Mouse (Mus musculus): ENCODE results near the gene Sim1.

Gene Sim1

DNA sequence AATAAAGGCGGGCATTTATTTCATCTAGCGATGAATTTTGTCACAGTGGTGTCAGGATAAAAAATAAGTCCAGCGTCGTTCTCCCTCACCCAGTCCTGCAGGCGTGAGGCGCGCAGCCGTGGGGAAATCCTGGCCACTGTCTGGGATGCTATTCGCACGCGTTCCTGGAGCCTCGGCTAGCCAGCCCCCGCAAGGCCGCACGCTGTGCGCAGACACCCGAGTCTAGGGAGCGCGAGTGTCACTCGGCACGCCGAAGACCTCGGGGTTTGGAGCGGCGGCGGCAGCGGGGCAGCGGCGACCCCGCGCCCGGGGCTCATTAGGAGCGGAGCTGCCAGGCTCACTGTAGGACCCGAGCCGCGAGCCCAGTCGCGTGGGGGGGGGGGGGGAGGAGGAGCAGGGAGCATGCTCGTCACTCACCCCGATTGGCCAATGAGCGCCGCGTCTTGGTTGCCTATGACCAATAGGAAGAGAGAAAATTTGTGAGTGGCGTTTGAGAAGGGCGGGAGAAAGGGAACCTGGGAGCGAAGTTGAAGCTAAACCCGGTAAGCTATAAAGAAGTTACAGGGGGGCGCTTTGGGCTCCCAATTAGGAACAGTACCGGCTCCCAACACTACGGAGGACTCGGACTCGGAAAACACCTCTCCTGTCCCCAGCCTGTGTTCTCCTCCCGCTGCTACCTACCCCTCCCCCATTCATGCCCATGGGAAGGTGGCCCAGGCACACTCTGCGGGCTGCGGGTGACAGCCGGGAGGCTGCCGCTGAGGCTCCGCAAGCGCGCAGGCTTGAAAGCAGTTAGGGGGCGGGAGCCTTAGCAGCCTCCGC is at the start of gene Sim1:
Gene Sim1 (plus strand): TSS at position 585 of the 822 bp plus-strand sequence.
- peak; percentile 94 for DNase-seq (ENCODE audit: low read depth, low spot score)

DNA sequence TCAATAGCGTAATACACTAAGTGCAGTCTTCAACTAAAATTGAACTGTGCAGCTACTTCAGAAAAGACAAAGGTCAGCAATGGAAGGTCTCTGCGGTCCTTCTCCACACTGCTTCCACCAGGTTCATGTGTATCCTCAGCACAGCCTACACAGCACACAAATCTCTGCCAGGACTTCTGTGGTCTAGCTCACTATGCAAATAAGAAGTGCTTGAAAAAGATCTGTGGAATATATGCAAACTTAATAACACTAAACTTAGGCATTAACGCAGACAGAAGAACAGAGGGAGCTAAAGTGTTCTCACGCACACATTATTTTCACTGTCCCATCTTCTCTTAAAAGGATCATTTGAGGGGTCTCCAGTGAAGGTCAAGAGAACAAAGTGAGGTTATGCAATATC is 26.4 kb upstream of the Sim1 start:
- no peak for DNase-seq (ENCODE audit: low read depth, low spot score)

DNA sequence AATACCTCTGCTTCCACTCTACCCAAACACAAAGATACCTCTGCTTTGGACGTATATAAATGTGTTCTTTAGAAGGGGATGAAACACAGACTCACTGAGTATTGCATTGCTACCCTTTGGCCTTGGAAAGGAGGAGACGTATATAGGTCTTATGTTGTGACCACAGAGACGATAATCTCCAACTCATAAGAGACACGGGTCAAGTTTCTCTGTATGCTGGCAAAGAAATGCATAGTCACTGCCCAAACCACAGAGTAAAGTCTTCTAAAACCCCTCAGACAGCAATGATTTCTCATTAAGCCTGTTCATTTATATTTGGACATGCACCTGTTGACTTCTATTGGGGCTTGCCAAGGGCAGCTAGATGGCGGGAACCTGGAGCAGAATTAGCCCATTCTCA is 17.6 kb upstream of the Sim1 start:
- no peak for DNase-seq (ENCODE audit: low read depth, low spot score)

DNA sequence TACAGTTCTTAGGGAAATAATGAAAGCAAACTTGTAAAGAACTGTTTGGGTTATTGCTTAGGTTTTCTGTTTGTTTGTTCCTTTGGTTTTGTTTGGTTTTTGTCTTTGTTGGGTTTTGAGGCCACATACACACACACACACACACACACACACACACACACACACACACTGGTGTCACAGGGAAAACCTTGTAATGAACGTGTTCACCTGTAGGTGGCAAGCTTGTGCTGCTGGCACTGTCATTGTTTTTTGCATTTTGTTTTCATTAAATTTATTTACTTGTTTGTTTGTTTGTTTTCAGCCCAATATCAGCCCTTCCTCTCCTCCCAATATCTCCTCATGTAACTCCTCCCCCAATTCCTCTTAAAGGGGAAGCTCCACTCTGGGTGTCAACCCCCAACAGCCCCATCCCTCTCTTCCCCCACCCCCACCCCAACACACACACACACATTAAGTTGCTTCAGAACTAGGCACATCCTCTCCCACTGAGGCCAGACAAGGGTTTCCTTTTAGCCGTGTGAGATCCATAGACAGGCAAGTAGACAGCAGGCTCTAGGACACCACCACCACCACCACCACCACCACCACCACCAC is 13.0 kb upstream of the Sim1 start:
- DNase-seq (ENCODE audit: low read depth, low spot score) = peak; percentile 41

DNA sequence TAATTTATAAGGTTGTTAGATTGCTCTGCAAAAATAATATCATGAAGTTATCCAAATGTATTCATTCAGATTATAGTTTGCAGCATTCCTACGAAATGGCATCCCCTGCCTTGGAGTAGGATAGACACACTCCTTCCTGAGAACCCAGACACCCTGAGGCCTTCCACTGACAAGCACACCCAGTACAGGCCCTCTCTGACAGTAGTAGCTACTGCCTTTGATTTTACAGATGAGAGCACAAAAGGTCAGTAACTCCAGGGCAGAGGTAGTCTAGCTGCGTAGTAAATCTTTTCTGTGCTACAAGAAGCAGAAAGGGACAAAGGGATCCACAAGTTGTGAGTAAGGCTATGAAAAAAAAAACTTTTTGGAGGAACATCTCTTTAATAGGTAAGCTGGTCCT is 12.2 kb upstream of the Sim1 start:
- DNase-seq (ENCODE audit: low read depth, low spot score) = no peak

DNA sequence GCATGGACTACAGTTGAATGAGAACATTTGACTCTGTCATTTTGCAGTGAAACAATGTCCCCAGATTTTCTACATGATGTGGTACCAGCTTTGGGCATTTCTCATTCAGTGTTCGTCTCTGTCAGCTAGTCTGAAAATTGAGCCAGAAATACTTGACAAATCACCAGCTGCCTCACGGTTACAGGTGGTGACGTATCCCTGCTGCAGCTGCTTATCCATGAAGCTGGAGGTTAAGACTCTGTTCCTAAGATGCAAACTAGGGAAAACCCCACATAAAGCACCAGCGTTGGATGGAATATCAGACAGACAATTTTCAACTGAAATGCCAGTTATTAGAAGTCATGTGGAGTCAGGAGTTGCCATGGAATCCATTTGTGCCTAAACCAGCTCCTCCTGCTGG is 8.2 kb upstream of the Sim1 start:
- no peak for DNase-seq (ENCODE audit: low read depth, low spot score)

DNA sequence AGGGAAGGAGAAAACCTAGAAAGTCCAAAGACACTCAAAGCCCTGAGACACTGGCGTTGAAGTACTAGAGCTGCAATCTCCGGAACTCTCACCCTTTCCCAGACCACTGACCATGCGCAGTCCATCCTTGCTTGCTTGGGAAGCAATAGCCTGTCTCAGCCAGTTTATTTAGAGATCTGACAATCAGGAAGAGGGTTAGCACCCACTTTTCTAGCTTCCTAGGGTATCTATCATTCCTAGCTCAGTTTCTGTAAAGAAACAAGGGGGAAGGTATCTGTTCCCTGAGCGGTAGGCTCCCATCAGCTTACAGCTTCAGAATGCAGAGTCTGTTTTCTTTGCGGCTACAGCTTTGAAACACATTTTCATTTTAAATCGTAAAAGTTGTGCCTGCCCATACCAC is 3.9 kb upstream of the Sim1 start:
- no peak for DNase-seq (ENCODE audit: low read depth, low spot score)

DNA sequence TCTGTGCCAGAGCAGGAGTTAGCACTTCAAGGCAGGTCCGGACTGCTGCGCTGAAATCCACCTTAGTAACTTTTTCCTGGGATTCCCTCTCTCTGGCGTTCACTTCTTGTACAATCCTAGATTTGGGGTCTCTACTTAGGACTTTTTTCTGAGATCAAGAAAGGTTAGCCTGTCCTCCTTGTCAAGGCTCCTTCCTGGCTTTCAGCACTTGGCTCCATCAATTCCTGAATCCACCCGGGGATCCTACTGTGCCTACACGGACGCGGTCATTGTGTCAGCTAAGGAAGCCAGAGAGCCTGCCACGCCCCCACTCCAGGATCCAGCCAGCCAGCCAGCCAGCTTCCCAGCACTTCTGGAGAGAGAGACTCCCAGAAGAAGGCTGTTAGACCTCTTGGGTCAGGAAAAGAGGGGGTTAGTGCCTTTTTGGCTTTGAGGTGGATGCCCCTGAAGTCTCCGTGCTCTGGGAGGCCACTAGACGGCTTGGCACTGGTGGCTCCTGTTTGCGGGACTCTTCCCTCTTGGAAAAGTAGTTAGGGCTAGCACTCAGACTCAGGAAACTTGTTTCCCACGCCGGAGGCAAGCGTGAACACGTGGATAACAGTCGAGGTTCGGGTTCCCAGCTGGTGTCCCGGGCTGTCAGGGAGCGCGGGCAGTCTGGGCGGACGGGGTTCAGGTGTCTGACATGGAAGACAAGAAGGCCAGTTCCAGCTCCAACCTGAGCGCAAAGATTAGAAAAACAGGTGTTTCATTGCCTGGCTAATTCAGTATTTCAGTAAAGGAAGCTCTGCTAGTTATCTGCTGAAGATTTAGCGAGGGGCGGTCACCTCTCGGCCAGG is 2.5 kb upstream of the Sim1 start:
- peak; percentile 61 for DNase-seq (ENCODE audit: low read depth, low spot score)

DNA sequence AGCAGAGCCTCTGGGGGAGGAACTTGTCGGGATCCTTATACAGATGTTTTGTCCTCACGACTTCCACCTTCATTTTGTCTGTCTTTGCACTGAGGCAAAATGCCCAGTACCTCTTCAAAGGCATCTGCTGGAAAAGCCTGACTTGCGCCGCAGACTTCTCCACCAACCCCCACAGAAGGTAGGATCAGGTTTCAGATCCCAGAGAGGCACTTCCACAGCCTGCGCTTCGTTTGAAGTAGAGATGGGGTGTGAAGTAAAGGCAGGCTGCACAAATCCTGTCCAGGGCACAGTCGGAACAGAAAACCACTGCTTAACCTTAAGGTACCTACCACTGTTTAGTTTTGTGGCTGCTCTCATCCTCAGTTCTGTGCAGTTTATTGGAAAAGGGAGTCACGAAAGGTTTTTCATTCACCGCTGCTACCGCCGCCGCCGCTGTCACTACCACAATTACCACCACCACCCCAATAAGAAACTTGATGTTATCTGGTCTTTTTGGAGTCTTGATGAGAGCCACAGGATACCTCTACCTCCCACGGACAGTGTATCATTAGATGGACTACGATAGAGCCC is 1.7 kb upstream of the Sim1 start:
- DNase-seq (ENCODE audit: low read depth, low spot score) = peak; percentile 46

DNA sequence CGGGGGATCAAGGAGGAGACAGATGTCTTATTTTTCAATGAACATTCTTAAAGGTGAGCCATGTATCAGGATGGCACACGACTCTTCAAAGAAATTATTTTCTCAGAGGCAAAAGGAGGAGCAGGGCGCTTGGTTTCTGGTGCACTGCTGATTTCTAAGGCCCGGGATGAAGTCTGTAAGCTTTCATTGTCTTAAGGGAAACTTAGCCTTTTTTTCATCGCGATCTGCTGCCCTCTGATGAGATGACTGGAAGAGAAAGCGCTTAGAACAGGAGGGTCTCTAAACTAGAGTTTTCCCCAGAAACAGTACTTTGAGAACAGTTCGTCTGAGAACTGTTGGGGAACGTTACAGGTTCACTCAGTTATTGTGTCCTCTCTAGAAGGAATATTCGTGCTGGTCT is 1.0 kb upstream of the Sim1 start:
- DNase-seq (ENCODE audit: low read depth, low spot score) = no peak

DNA sequence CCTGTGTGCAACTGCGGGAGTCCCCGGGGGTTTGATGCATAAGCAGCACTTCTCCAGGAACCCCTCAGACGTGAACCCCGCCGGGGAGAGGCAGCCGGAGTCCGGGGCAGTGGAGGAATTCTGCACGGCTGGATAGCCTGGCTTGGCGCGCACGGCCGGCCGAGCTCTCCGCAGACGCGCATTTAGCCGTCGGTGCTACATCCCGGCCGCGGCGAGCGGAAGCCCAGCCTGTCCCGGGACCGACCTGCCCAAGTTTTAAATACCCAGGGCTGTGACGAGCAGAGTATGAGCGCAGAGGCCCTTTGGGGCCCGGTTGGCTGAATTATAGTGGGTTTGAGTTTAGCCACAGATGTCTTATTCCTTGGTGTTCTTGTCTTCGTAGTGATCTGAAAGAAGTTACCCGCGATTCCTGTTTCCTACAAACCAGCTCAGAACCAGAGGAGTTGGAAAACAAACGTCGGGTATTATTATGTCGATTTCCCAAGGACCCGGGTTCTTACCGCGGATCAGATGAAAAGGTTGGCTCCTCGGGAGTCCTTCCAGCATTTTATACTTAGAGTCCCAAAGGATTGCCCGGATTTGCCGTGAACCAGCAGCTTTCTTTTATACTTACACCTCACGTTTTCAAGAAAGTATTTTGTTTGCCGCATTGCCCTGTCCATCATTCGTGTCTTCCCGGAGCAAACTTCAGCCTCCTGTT is 687 bp downstream of the Sim1 start:
- peak; percentile 59 for DNase-seq (ENCODE audit: low read depth, low spot score)

DNA sequence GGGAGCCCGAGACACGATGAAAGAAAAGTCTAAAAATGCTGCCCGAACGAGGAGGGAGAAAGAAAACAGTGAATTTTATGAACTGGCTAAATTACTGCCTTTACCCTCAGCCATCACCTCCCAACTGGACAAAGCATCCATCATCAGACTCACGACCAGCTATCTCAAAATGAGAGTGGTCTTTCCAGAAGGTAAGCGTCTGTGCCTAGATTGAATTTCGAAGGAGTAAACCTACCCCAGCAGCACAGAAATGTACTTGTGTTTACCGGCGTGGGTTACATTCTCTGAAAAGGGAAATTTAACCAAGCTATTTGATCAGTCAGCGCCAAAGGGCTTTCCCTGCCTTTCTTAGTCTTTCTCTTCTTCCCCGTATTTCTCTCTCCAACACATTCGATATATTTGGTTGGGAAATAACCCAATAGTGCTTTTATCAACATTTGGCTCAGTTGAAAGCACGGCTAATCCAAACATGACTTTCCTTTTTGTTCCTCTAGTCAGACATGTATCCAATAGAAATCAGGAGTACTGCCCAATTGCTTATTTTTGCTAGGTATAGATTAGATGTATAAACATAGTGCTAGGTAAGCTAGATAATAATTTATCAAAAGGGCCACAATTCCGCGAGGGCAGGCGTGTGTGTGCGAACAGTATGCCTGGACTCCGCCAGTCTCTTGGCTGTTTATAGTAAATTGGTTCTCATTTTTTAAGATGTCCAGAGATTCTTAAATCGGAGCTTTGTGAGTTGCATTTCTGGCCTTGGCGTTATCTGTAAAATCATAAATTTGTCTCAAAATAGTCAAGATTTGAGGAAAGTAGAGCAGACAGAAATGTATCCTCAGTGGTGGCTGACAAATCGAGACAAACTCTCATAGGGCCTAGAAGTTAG is 1.6 kb downstream of the Sim1 start:
- DNase-seq (ENCODE audit: low read depth, low spot score) = no peak

DNA sequence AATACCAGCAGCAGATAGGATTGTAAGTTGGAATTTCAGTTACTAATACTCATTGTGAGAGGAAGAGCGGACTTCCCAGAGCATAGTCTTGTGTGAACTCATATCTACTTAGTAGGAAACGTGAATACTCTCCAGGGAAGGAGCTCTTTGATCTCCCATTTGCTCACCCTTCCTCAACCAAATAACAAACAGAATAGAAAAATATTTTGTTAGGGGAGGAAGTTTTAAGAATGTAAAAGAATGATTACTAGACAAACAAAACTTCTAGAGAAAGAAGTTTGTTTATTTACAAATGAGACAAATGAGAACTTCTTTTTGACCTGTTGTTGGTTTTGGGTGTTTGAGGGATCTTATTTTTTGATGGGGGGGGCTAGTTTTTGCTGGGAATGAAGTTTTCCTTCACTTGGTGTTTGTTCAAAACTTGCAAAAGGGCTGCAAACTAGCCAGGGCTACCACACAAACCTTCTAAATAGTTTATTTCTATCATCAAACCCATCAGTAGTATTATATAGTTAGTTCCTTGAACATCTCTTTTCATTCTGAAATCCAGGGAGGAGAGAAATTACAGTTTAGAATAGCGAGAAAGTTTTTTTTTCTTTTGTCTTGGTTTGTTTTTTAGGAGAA is 2.3 kb downstream of the Sim1 start:
- DNase-seq (ENCODE audit: low read depth, low spot score) = no peak

DNA sequence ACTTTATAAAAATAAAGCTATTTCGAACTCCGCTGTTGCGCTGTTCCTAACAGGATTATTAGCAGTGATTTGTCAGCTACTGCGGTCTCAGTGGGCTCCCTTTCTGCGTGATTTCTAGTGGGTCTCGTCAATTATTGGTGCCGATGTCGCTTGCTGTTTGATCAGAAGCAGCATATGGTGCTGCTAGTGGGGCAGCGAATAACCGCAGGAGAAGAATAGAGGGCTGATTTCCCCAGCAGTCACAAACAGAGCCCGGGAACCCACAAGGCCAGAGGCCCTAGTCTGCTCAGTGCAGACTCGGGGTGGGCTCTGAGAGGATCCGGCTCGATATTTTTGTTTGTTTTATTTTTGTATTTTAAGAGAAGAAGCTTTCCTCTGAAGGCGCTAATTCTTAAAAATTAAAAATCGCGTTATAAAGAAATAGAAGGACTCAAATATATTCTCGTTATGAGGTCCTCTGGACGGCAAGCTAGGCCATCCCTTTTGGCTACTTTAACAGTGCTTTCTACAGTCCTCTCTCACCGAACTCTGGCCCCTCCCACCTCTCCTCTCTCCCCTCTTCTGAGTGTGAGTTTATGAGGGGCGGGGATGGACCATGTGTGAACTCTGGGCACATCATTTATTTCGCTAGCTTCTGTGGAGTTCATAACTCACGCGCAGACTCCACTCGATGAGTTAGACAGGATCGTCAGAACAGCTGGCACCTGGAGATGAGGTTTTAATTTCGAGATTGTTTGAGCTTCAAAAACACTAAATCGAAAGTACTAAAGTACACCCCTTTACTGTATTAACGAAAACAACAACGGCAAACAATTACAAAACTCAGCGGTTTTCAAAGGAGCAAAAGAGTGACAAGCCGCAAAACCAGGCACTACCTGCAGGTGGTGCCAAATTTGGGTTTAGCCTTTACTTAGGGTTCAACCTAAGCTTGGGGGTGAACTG is 3.2 kb downstream of the Sim1 start:
- no peak for DNase-seq (ENCODE audit: low read depth, low spot score)

DNA sequence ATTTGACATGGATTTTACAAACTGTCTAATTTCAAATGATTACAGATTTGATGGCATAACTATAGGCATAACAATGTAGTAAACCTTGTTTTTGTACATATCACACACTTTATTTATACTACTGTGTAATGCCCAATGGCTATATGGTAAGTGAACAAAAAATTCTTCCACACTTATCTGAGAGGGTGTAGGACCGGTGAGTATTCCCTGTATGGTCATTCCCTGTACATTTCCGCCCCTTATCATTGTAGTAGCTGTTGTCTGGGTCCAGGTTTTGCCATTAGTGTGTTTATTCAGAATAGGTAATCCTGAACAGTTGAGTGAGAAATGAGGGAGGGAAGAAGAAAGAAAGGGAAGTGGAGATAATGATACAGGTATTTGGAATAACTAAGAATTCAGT is 4.1 kb downstream of the Sim1 start:
- no peak for DNase-seq (ENCODE audit: low read depth, low spot score)

DNA sequence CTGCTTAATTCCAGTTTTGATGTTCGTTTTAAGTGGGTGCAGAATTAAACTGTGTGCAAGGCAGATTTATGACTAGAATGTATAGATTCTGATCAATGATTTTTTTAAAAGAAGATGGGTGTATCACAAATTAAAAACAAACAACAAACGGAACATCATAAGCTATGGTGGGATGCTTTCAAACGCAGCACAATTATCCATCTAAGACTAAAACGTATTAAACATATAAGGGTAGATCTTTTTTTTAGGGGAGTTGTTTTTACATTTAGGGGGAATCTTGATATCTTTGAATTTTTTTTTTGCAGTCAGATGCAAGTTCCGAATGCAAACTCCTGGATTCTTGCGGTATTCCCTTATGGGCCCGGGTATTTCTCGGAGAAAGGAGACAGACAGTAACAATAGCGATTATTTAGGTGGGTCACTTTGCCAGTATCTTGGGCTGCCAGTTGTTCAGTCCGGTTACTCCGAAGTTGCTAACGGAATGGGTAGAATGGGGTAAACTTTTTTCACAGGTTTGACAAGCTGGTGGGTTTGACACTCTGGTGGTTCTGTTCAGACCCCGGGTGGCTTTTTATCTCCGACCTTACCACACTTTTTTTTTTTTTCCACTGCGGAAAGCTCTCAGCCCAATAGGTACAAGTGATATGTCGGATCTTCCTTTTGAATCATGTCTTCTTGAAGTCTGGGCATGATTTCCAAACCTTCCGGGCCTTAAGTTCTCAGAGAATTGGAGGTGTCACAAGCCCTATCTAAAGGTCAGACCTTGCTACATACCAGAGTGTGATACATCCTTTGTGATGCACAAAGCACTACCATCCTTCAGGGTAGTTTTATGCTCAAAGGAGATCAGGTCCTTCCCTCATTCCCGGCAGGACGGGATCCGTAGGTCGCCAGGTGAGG is 5.5 kb downstream of the Sim1 start:
- peak; percentile 42 for DNase-seq (ENCODE audit: low read depth, low spot score)

DNA sequence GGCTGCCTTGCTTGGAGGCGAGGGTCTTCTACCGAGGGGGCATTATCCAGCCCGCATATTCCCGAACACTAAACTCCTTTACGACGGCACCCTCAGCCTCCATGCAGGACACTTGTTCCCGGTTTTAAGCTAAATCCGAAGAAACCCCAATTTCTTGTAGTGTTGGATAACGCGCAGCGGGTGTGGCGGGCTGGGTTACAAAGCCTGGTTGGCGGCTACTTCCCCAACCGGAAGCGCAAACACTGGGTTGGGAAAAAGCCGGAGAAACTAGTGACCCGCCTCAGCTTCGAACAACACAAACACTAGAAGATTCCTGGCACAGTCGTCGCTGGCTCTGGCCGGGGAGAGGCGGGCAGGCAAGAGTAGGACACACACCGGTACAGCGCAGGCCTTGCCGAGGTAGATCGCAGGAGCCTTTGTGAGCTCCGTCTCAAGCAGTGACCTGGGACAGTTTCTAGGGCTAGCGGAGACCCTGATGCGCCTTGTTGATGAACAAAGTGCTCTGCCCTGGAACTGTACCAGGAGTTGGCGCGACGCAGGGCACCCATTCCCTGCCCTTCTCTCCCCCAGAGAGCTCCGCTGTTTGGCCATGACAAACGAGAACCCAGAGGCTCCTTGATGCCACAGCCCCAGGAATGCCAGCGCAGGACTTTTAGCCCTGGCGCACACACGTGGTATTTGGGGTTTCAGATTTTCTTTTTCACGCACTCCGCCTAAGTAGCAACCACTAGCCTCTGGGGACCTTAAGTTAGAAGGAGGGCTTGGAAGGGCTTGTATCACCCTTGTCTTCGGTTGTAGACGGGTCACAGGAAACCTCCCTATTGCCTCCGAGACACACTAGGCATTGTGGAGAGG is 6.4 kb downstream of the Sim1 start:
- peak; percentile 56 for DNase-seq (ENCODE audit: low read depth, low spot score)
